Mouse (Mus musculus): ENCODE results near the gene Ces5a.

Ces5a gene

GRCm38 (mm10) chr8:93454258-93454877, 81.3 kb downstream of the Ces5a start:
- in situ Hi-C loops (cut with MboI; ENCODE audit: low pct_unique_long_range_greater_than_20kb in 1 of 2, low sequenced_read_pairs in 2 of 2, unreplicated experiment in 1 of 2): no loop called here
